Mouse (Mus musculus) left cerebral cortex, postnatal 10 days (tissue): ENCODE data around the gene Armc9. TPM values are rescaled to one million over a fixed set of nuclear protein-coding genes. Genes with fewer than 3 reads are reported as not detected.

Source experiments
- total RNA-seq, 2 experiments: library from RNA; stranded (reverse); gene quantifications; 2 replicates each; pipeline ENCODE4 v1.2.3; 2021

Armc9 gene
- total RNA-seq, 2 experiments from 2014 or later, result 40.7 to 45.7 TPM

Other genes starting within 250 kb of the Armc9 start
- gene 4933407L21Rik, start 226.3 kb upstream of the Armc9 start, total RNA-seq, result 1 to 10 TPM; 6.3 to 7.8 TPM
- gene Gpr55, start 193.8 kb upstream of the Armc9 start, total RNA-seq, result under 1 TPM in 1 of 2 experiments, not detected in 1; 0.08 TPM
- under 1 TPM; 0.62 to 0.89 TPM for gene Spata3, start 138.0 kb upstream of the Armc9 start, total RNA-seq
- gene 2810459M11Rik, start 108.9 kb upstream of the Armc9 start, total RNA-seq, result 1 to 10 TPM; 4.7 to 8.8 TPM
- gene Psmd1, start 90.4 kb upstream of the Armc9 start, total RNA-seq, result 100 to 1,000 TPM; 126 to 127 TPM
- under 1 TPM in 1 of 2 experiments, not detected in 1; 0.36 TPM for gene Htr2b, start 42.8 kb upstream of the Armc9 start, total RNA-seq
- gene Gm21972, start 21.1 kb upstream of the Armc9 start, total RNA-seq, result 1 to 10 TPM in 1 of 2 experiments, not detected in 1; 6.5 TPM
- gene B3gnt7, start 148.1 kb downstream of the Armc9 start, total RNA-seq, result 1 to 10 TPM; 2.4 to 3.1 TPM
- 100 to 1,000 TPM; 177 to 184 TPM for gene Ncl, start 204.6 kb downstream of the Armc9 start, total RNA-seq